Mouse (Mus musculus) CD8-positive naive resting alpha-beta T cell, adult 2 months (primary cell): Measurements from ENCODE around the gene Nexn.
"Not testable (repeated sequence)": the region's sequence is repeated elsewhere in the genome, so short reads cannot be mapped to it uniquely, and the experiment has no call there.

Experiments
- DNase-seq, 2 experiments: peaks; one replicate each; pipeline ENCODE4 v3.0.0; 2022; ENCODE audit warnings: low read depth in 2 of 2, low spot score in 2 of 2

The Nexn gene

GRCm38 (mm10) chr3:152201181-152201580 is 65.0 kb downstream of the Nexn start:
- DNase-seq, result no peak

GRCm38 (mm10) chr3:152199125-152199524 is 67.0 kb downstream of the Nexn start:
- DNase-seq, result no peak

GRCm38 (mm10) chr3:152197246-152197645 is 68.9 kb downstream of the Nexn start:
- DNase-seq, result not testable (repeated sequence)

GRCm38 (mm10) chr3:152193635-152194097 is 72.5 kb downstream of the Nexn start:
- DNase-seq, result peak; percentile 75 to 81

- no peak for DNase-seq
Observed at GRCm38 (mm10) chr3:152193177-152193576, 73.0 kb downstream of the Nexn start.

- peak in 1 of 2 experiments; percentile 7 for DNase-seq
Observed at GRCm38 (mm10) chr3:152192238-152192931, 73.8 kb downstream of the Nexn start.

- no peak for DNase-seq
Observed at GRCm38 (mm10) chr3:152191791-152192237, 74.3 kb downstream of the Nexn start.

GRCm38 (mm10) chr3:152190679-152191477 is 75.3 kb downstream of the Nexn start:
- DNase-seq, result no peak

- no peak for DNase-seq
Observed at GRCm38 (mm10) chr3:152189306-152189705, 76.8 kb downstream of the Nexn start.
